Mouse (Mus musculus) ES-E14 (cell line): ENCODE measurements around the gene Rrad.

ENCODE experiments used
- MAFK ChIP-seq: IDR thresholded peaks from 2 replicates; pipeline ENCODE4 v1.6.1; 2014; ENCODE audit warnings: mild to moderate bottlenecking, low read depth, low read length, inconsistent platforms; ENCODE audit not compliant: insufficient read depth
- ZC3H11A ChIP-seq: IDR thresholded peaks from 2 replicates; pipeline ENCODE4 v1.6.1; 2012; ENCODE audit warnings: low read depth, mild to moderate bottlenecking, inconsistent platforms, low read length, borderline replicate concordance
- ZNF384 ChIP-seq: IDR thresholded peaks from 2 replicates; pipeline ENCODE4 v1.6.1; 2012; ENCODE audit warnings: low read depth, low read length, inconsistent platforms

DNA sequence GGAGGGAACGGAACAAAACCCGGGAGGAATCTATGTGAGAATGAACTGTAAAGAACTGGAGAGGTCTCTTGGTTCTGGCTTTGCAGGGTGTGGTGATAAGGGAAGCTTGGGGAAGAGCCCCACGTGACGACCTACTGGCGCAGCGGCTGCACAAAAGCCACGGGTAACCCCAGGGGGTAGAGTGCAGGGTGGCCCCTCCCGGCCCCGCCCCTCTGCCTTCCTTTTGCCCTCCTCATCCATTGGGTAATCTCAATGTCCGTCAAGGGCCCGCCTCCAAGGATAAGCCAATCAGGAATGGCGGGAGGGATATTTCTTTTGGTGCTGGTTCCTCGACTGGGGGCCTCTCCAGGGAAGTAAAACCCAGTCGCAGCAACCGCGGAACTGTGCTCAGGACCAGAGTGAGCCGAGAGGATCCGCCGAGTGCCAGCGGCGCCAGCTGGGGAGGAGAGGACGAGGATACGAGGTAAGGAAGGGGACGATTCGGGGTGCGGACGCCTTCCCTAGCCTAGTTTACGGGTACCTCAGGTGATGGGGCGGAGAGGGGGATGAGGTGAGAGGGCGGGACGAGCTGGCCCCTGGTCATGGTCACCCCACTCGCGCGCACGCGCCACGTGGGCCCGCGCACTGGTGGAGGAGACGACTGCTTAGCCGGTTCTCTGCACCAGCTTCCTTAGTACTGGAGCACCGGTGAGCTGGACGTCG, 39.8 kb downstream of the Rrad start, which contains the start of gene Pdp2:
- TF ChIP-seq ZNF384 (no peak), MAFK (no peak), ZC3H11A (no peak)
